Mouse (Mus musculus) hindbrain, embryonic 10.5 days (tissue): Measurements from ENCODE around the gene Nfia. TPM values are rescaled to one million over a fixed set of nuclear protein-coding genes. Genes with fewer than 3 reads are reported as not detected.

Source experiments
- DNase-seq: peaks from one replicate; pipeline ENCODE4 v3.0.0-alpha.2; 2017; ENCODE audit warnings: low spot score
- H3K27ac ChIP-seq: fragments of 300-500 bp; sonication (generic); 2 replicates; pipeline ENCODE4 v1.5.1; 2016; ENCODE audit warnings: mild to moderate bottlenecking, moderate library complexity
- H3K27me3 ChIP-seq: fragments of 300-500 bp; sonication (generic); 2 replicates; pipeline ENCODE4 v1.6.1; 2016; ENCODE audit warnings: mild to moderate bottlenecking; ENCODE audit not compliant: poor library complexity, insufficient read depth, severe bottlenecking
- H3K36me3 ChIP-seq: fragments of 300-500 bp; sonication (generic); 2 replicates; pipeline ENCODE4 v1.6.1; 2016; ENCODE audit warnings: mild to moderate bottlenecking, moderate library complexity
- H3K4me1 ChIP-seq: fragments of 300-500 bp; sonication (generic); replicated peaks from 2 replicates; pipeline ENCODE4 v1.6.1; 2016; ENCODE audit warnings: mild to moderate bottlenecking
- H3K4me3 ChIP-seq: fragments of 300-500 bp; sonication (generic); 2 replicates; pipeline ENCODE4 v1.5.1; 2016; ENCODE audit warnings: mild to moderate bottlenecking, moderate library complexity
- H3K9me3 ChIP-seq: fragments of 300-500 bp; sonication (generic); 2 replicates; pipeline ENCODE4 v1.6.1; 2016; ENCODE audit warnings: mild to moderate bottlenecking, moderate library complexity
- WGBS: fragments of 180-500 bp; shearing (Covaris S2); methylation state at CpG from one replicate; pipeline ENCODE4 v1.1.7; 2016; 5-methylcytosine and 5-hydroxymethylcytosine counted together
- polyA plus RNA-seq: library from polyadenylated mRNA; unstranded; fragments of >200 nt; fragmentation: Nextera tagmentation; extraction: Ambion mirVana; gene quantifications from 2 replicates; pipeline ENCODE4 v1.2.1, GENCODE M21; 2016

The Nfia gene
- polyA plus RNA-seq, 1 experiment from 2014 or later = 17.5 TPM

DNA sequence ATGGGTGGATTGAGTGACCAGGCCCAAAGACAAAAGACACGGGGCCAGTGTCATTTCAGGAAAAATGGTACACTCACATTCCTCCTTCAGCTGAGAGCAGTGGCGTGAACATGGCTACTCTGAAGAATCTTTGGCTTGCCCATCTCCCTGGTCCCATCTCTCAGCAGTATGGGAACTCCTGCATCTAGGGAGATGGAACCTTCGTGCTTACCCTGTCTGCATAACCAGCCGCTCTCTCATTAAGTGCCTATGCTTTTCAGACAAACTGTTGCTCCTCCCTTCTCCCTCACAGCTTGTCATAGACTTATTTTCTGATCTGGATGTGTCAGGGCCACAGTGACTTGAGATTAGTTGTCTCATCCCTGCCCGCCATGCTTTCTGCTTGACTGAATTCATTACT is 174.9 kb downstream of the Nfia start:
- H3K27ac ChIP-seq = peak overlapping the region; percentile 66
- H3K4me3 ChIP-seq = no peak overlapping the region
- no peaks in the 10 kb centered on the region for H3K36me3 ChIP-seq
- H3K4me1 ChIP-seq = peaks cover 23% of the 10 kb centered on the region
- DNase-seq = no peak
- WGBS = 68% methylated on average over 5 of the region's 5 CpGs
- no peaks in the 10 kb centered on the region for H3K27me3 ChIP-seq
- no peaks in the 10 kb centered on the region for H3K9me3 ChIP-seq

GRCm38 (mm10) chr4:97948250-97948649 is 175.7 kb downstream of the Nfia start:
- 27% methylated on average over 8 of the region's 8 CpGs for WGBS
- H3K4me1 ChIP-seq = peaks cover 23% of the 10 kb centered on the region
- DNase-seq = peak; percentile 25
- no peaks in the 10 kb centered on the region for H3K9me3 ChIP-seq
- peak overlapping the region; percentile 66 for H3K27ac ChIP-seq
- H3K36me3 ChIP-seq = no peaks in the 10 kb centered on the region
- no peaks in the 10 kb centered on the region for H3K27me3 ChIP-seq
- no peak overlapping the region for H3K4me3 ChIP-seq

GRCm38 (mm10) chr4:97950341-97951071 is 178.0 kb downstream of the Nfia start:
- Histone ChIP-seq H3K4me1 (peaks cover 28% of the 10 kb centered on the region), H3K36me3 (no peaks in the 10 kb centered on the region), H3K27me3 (no peaks in the 10 kb centered on the region), H3K4me3 (no peak overlapping the region), H3K9me3 (no peaks in the 10 kb centered on the region), H3K27ac (no peak overlapping the region)
- no peak for DNase-seq
- 89% methylated on average over 10 of the region's 10 CpGs for WGBS

DNA sequence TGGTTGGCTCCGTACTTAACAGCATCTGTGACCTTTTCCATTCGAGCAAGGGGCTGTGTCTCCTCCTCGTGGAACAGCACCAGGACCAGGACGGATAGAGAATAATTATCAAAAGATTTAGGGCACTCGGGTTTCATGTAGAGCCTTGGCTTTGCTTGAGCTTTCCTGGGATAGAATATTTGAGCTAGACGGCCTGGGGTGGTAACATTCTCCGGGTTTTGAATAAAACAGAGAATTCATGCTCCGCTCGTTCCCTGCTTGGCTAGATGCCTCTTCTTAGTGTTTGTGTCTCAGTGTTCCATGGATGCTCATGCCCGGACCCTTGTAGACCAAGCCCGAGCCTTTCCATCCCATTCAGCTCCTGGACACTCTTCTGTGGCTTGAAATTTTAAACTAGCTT is 181.4 kb downstream of the Nfia start:
- H3K4me3 ChIP-seq = no peak overlapping the region
- H3K27me3 ChIP-seq = no peaks in the 10 kb centered on the region
- no peaks in the 10 kb centered on the region for H3K36me3 ChIP-seq
- DNase-seq = no peak
- H3K4me1 ChIP-seq = peaks cover 19% of the 10 kb centered on the region
- no peak overlapping the region for H3K27ac ChIP-seq
- WGBS = 73% methylated on average over 11 of the region's 11 CpGs
- H3K9me3 ChIP-seq = no peaks in the 10 kb centered on the region

- WGBS = 87% methylated on average over 5 of the region's 5 CpGs
- no peaks in the 10 kb centered on the region for H3K9me3 ChIP-seq
- no peak overlapping the region for H3K27ac ChIP-seq
- H3K4me1 ChIP-seq = peaks cover 15% of the 10 kb centered on the region
- H3K4me3 ChIP-seq = no peak overlapping the region
- no peak for DNase-seq
- no peaks in the 10 kb centered on the region for H3K36me3 ChIP-seq
- H3K27me3 ChIP-seq = no peaks in the 10 kb centered on the region
Measured at GRCm38 (mm10) chr4:97958121-97958520, 185.6 kb downstream of the Nfia start.

DNA sequence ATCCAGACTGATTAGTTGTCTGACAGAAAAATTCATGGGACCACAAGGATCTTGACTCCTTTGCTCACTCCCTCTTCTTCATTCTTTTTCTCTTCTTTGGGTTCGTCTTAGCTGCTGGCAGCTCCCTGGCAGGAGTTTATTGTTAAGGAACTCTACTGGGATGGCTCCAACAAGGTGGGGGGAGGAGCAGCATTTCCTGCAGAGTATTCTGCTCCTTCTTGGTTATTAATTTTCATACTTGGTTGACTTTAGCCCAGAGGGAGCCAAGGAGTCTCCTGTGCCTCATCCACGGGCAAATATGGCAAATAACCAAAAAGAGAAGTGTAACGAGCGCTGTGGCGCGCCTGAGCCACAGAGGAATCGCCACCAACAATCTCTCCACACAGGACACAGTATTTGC is 190.3 kb downstream of the Nfia start:
- no peaks in the 10 kb centered on the region; the same call in 1 of the 2 replicates for H3K4me1 ChIP-seq
- H3K36me3 ChIP-seq = no peaks in the 10 kb centered on the region
- DNase-seq = no peak
- no peak overlapping the region for H3K27ac ChIP-seq
- WGBS = 83% methylated on average over 7 of the region's 7 CpGs
- no peak overlapping the region for H3K4me3 ChIP-seq
- no peaks in the 10 kb centered on the region for H3K9me3 ChIP-seq
- no peaks in the 10 kb centered on the region for H3K27me3 ChIP-seq

DNA sequence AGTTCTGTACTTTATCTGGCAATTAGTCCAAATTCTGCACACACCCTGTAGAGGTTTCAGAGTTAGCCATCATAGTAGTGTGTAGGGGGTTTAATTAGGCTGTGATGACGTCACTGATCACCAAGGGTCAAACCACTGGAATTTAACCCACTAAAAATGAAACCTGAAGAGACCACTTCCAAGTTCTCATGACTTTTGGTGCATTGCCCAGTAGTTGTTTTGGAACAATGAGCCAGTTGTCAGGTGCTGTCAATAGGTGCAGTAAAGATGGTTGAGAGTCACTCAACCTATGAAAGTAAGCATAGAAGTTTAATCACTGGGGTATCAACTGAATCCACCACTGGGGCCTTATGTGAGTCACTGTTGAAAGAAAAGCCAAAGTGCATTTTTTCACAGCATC is 191.4 kb downstream of the Nfia start:
- WGBS = 74% methylated on average over 1 of the region's 1 CpGs
- H3K4me3 ChIP-seq = no peak overlapping the region
- H3K4me1 ChIP-seq = no peaks in the 10 kb centered on the region; the same call in 1 of the 2 replicates

DNA sequence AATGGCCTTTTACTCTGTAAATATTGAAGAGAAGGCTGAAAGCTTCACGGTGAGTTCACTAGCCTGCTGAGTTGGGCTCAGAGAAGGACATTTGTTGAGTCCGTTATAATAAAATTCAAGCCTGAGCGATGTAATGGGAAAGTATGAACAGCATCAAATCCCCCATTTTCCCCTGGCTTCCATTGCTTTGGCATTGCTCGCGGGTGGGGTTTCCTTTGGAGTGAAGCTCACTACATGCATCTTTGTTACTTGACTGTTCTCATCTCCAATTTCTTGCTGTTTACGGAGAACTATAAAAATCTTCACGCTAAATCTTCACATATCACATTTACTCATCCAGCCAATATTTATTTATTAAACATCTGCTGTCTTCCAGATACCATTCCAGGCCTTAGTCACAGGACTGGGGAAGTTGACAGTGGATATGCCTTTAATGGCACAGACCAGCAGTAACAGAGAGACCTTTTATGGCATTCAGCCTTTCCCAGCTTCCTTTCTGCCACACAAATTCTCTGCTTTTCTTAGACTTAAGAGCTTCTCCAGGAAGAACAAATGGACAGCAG is 196.3 kb downstream of the Nfia start:
- 93% methylated on average over 7 of the region's 7 CpGs for WGBS
- Histone ChIP-seq H3K27ac (no peak overlapping the region), H3K27me3 (no peaks in the 10 kb centered on the region), H3K36me3 (no peaks in the 10 kb centered on the region), H3K4me1 (no peaks in the 10 kb centered on the region), H3K9me3 (no peaks in the 10 kb centered on the region), H3K4me3 (no peak overlapping the region)
- no peak for DNase-seq

More for the DNA sequence above, 191.4 kb downstream of the Nfia start:
- no peaks in the 10 kb centered on the region for H3K27me3 ChIP-seq
- no peak overlapping the region for H3K27ac ChIP-seq
- no peaks in the 10 kb centered on the region for H3K36me3 ChIP-seq
- no peak for DNase-seq
- H3K9me3 ChIP-seq = no peaks in the 10 kb centered on the region

GRCm38 (mm10) chr4:97973064-97973463 is 200.5 kb downstream of the Nfia start:
- Histone ChIP-seq H3K36me3 (no peaks in the 10 kb centered on the region), H3K4me3 (no peak overlapping the region), H3K27me3 (no peaks in the 10 kb centered on the region), H3K4me1 (no peaks in the 10 kb centered on the region), H3K27ac (no peak overlapping the region), H3K9me3 (no peaks in the 10 kb centered on the region)
- DNase-seq = no peak
- 83% methylated on average over 2 of the region's 2 CpGs for WGBS

- no peaks in the 10 kb centered on the region for H3K9me3 ChIP-seq
- 87% methylated on average over 6 of the region's 6 CpGs for WGBS
- no peak overlapping the region for H3K4me3 ChIP-seq
- DNase-seq = no peak
- no peaks in the 10 kb centered on the region for H3K4me1 ChIP-seq
- H3K36me3 ChIP-seq = no peaks in the 10 kb centered on the region
- no peaks in the 10 kb centered on the region for H3K27me3 ChIP-seq
- no peak overlapping the region for H3K27ac ChIP-seq
Measured at GRCm38 (mm10) chr4:97974037-97974436, 201.5 kb downstream of the Nfia start.

DNA sequence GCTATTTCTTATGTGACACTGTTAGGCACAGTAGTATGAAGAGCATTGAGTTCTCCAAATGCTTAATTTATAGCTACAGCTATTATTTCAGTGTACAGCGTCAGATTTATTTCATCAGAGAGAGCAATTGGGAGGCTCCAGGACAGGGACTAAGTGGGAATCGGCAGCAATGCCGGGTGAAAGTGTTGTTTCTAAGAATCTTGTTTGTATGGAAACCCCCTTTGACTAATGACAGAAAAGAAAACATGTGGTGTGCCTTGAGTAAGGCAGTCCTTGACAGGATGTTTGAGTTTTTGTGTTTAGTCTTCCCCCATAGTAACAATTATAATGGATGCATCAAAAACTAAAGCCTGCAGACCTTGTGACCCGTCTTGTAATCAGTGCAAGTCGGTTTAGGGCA is 204.4 kb downstream of the Nfia start:
- no peak overlapping the region for H3K4me3 ChIP-seq
- H3K27ac ChIP-seq = no peak overlapping the region
- DNase-seq = no peak
- H3K9me3 ChIP-seq = no peaks in the 10 kb centered on the region
- WGBS = 75% methylated on average over 5 of the region's 5 CpGs
- H3K36me3 ChIP-seq = no peaks in the 10 kb centered on the region
- no peaks in the 10 kb centered on the region for H3K27me3 ChIP-seq
- H3K4me1 ChIP-seq = no peaks in the 10 kb centered on the region

- no peak for DNase-seq
- Histone ChIP-seq H3K27ac (no peak overlapping the region), H3K27me3 (peaks cover 22% of the 10 kb centered on the region; the same call in 1 of the 2 replicates), H3K9me3 (no peaks in the 10 kb centered on the region), H3K36me3 (no peaks in the 10 kb centered on the region), H3K4me1 (peaks cover 13% of the 10 kb centered on the region), H3K4me3 (no peak overlapping the region)
- 92% methylated on average over 2 of the region's 2 CpGs for WGBS
Measured at GRCm38 (mm10) chr4:97984361-97984760, 211.8 kb downstream of the Nfia start.

- Histone ChIP-seq H3K27me3 (peaks cover 33% of the 10 kb centered on the region), H3K4me3 (no peak overlapping the region), H3K27ac (no peak overlapping the region), H3K4me1 (peaks cover 22% of the 10 kb centered on the region), H3K36me3 (no peaks in the 10 kb centered on the region), H3K9me3 (no peaks in the 10 kb centered on the region)
- no peak for DNase-seq
- WGBS = 90% methylated on average over 1 of the region's 1 CpGs
Measured at GRCm38 (mm10) chr4:97986056-97986734, 213.7 kb downstream of the Nfia start.
